Mouse (Mus musculus): ENCODE data around the gene Glis1. TPM values are rescaled to one million over a fixed set of nuclear protein-coding genes. Genes with fewer than 3 reads are reported as not detected.

The Glis1 gene
- polyA plus RNA-seq, 1 experiment from 2014 or later: 5.5 TPM

DNA sequence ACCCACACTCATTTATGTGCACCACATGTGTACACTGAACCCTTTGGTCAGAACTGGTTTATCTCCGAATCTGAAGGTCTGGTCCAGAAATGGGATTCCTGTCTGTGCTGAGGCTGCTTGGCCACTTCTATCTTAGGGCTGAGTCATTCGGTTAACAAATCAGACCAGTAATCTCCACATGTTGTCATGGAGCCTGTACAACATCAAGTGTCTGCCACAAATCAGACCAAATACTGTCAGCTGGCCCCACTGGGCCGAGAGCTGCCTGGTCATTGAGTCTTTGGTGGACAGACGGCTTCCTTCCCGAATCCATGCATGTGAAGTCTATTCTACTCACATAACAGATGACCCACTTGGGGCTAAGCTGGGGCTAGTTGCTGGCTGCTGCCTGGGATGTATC lies 58.6 kb downstream of the Glis1 start:
- Histone ChIP-seq H3K27ac (no peak overlapping the region), H3K4me2 (ENCODE audit: low read length) (no peak overlapping the region), H3K4me3 (replicated peaks; ENCODE audit: low read depth, low read length) (no peak overlapping the region), H3K4me1 (replicated peaks; ENCODE audit: insufficient read depth, low read length) (no peaks in the 10 kb centered on the region), H3K36me3 (ENCODE audit: insufficient read depth, low read length) (no peaks in the 10 kb centered on the region), H3K9me3 (replicated peaks; ENCODE audit: low read length) (no peaks in the 10 kb centered on the region), H3K27me3 (ENCODE audit: insufficient read depth, low read length) (no peaks in the 10 kb centered on the region), H3K9ac (ENCODE audit: low read depth, low read length) (no peak overlapping the region)
- ATAC-seq (replicated peaks; ENCODE audit: low FRiP score, low read depth) (no peak), DNase-seq (ENCODE audit: low spot score) (no peak)
- 70% methylated on average over 5 of the region's 5 CpGs for WGBS
- no peak for TF ChIP-seq CTCF (IDR thresholded peaks at IDR 0.05; ENCODE audit: low read depth)

DNA sequence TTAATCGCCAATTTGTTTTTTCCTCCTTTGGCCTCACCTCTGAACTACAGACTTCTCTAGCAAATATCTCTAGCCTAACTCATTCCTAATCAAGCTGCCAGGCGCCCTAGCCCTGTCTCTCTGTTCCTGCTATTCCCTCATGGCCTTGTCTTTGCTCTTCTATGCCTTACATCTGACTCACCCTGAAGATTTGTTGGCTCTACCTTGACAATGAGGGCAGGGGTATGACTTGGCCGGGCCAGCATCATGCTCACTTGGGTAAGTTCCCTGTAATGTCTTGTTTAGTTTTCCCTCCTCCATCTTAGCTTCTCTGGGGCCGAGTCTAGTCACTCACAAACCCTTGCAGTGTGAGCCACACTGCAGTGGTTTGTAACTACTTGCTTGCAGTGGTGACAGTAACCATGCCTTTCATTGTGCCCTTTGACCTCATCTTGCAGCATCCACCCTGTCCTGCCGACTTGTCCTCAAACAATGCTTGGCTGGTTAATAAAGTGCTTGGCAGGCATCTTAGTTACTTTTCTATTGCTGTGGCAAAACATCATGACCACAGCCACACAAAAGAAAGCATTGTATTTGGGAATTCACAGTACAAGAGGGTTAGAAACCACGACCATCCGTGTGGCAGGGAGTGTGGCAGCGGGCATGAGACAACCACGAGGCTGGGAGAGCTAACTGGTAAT lies 61.5 kb downstream of the Glis1 start:
- DNase-seq (ENCODE audit: low spot score): no peak
- H3K4me3 ChIP-seq (replicated peaks; ENCODE audit: low read depth, low read length): no peak overlapping the region
- WGBS: 82% methylated on average over 9 of the region's 9 CpGs
- H3K9ac ChIP-seq (ENCODE audit: low read depth, low read length): no peak overlapping the region
- no peaks in the 10 kb centered on the region for H3K4me1 ChIP-seq (replicated peaks; ENCODE audit: insufficient read depth, low read length)
- ATAC-seq (replicated peaks; ENCODE audit: low FRiP score, low read depth): no peak
- no peaks in the 10 kb centered on the region for H3K36me3 ChIP-seq (ENCODE audit: insufficient read depth, low read length)
- no peak for TF ChIP-seq CTCF (IDR thresholded peaks at IDR 0.05; ENCODE audit: low read depth)
- H3K27ac ChIP-seq: no peak overlapping the region
- no peaks in the 10 kb centered on the region for H3K27me3 ChIP-seq (ENCODE audit: insufficient read depth, low read length)
- no peak overlapping the region for H3K4me2 ChIP-seq (ENCODE audit: low read length)
- H3K9me3 ChIP-seq (replicated peaks; ENCODE audit: low read length): no peaks in the 10 kb centered on the region

DNA sequence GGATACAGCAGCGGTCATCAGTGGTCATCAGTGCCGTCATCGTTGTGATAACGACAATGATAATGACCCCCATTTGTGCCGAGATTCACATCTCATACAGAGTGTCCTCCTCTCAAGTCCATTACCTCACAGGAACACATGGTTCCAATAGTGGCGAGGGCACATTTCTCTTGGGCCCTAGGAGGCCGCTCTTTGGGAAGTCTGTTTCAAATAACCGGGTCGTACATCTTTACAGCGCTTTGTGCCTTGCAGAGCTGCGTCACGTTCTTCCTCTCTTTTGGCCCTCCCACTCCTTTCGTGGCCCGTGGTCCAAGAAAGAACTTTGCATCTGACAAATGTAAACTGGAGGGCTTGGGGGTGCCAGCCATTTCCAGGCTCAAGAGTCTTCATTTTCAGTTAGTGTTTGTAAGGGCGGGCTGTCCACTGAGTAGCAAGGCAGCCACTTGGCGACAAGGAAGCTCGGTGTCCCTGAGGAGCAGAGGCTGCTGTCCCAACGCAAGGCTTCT lies 63.1 kb downstream of the Glis1 start:
- no peak for DNase-seq (ENCODE audit: low spot score)

DNA sequence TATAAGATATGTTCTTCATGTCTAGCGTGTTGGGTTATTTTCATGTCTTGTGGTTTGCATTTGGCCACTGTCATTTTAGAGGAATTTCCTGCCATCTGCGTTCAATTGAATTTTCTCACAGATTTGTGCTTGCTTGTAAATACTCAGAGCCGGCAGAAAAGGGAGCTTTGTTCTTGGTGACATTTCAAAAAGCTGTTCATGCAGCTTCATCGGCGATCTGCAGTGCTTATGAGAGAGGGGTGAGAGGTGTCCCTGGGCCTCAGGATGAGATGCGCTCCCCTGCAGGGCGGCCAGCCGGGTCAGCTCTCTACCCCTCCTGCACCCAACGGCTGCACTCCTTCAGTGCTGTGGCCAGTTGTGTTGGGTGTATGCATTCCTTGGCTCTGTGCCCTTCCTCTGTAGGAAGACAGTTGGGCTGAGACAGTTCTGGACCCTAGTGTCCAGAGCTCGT lies 68.2 kb downstream of the Glis1 start:
- Histone ChIP-seq H3K36me3 (ENCODE audit: insufficient read depth, low read length) (no peaks in the 10 kb centered on the region), H3K4me1 (replicated peaks; ENCODE audit: insufficient read depth, low read length) (no peaks in the 10 kb centered on the region; the same call in 1 of the 2 replicates), H3K27ac (peak overlapping the region; percentile 1; the same call in 1 of the 2 replicates), H3K4me2 (ENCODE audit: low read length) (no peak overlapping the region), H3K9me3 (replicated peaks; ENCODE audit: low read length) (no peaks in the 10 kb centered on the region), H3K9ac (ENCODE audit: low read depth, low read length) (no peak overlapping the region), H3K27me3 (ENCODE audit: insufficient read depth, low read length) (no peaks in the 10 kb centered on the region), H3K4me3 (replicated peaks; ENCODE audit: low read depth, low read length) (no peak overlapping the region)
- ATAC-seq (replicated peaks; ENCODE audit: low FRiP score, low read depth): no peak; the same call in 1 of the 2 replicates
- TF ChIP-seq CTCF (IDR thresholded peaks at IDR 0.05; ENCODE audit: low read depth): no peak; the same call in 1 of the 2 replicates
- WGBS: 53% methylated on average over 10 of the region's 10 CpGs
- DNase-seq (ENCODE audit: low spot score): peak; percentile 71

More for the DNA sequence above, 63.1 kb downstream of the Glis1 start:
- Histone ChIP-seq H3K4me2 (ENCODE audit: low read length) (no peak overlapping the region), H3K27me3 (ENCODE audit: insufficient read depth, low read length) (no peaks in the 10 kb centered on the region), H3K36me3 (ENCODE audit: insufficient read depth, low read length) (no peaks in the 10 kb centered on the region), H3K4me1 (replicated peaks; ENCODE audit: insufficient read depth, low read length) (no peaks in the 10 kb centered on the region), H3K4me3 (replicated peaks; ENCODE audit: low read depth, low read length) (no peak overlapping the region), H3K27ac (no peak overlapping the region), H3K9me3 (replicated peaks; ENCODE audit: low read length) (no peaks in the 10 kb centered on the region), H3K9ac (ENCODE audit: low read depth, low read length) (no peak overlapping the region)
- TF ChIP-seq CTCF (IDR thresholded peaks at IDR 0.05; ENCODE audit: low read depth): no peak
- WGBS: 79% methylated on average over 18 of the region's 18 CpGs
- ATAC-seq (replicated peaks; ENCODE audit: low FRiP score, low read depth): no peak

DNA sequence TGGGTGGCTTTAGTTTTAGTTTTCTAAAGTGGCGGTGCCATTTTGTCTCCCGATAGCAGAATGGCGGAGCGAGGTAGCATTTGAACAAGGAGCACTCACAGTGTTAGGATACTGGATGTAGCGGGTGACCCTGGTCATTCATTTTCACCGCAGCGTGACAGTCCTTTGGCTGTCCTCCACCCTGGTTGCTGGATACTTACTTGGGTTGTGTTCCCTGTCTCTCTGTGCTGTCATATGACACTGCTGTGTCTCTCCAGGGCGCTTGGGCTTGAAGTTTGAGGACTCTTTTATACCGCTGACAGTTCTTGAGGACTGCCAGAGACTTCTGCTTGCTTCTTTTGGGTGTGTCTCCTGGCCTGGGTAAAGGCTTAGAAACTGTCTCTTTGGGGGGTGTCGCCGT lies 80.6 kb downstream of the Glis1 start:
- Histone ChIP-seq H3K4me1 (replicated peaks; ENCODE audit: insufficient read depth, low read length) (no peaks in the 10 kb centered on the region), H3K27me3 (ENCODE audit: insufficient read depth, low read length) (no peaks in the 10 kb centered on the region), H3K9me3 (replicated peaks; ENCODE audit: low read length) (no peaks in the 10 kb centered on the region), H3K9ac (ENCODE audit: low read depth, low read length) (no peak overlapping the region), H3K4me3 (replicated peaks; ENCODE audit: low read depth, low read length) (no peak overlapping the region), H3K36me3 (ENCODE audit: insufficient read depth, low read length) (no peaks in the 10 kb centered on the region), H3K27ac (no peak overlapping the region), H3K4me2 (ENCODE audit: low read length) (no peak overlapping the region)
- no peak for TF ChIP-seq CTCF (IDR thresholded peaks at IDR 0.05; ENCODE audit: low read depth)
- ATAC-seq (replicated peaks; ENCODE audit: low FRiP score, low read depth) (no peak), DNase-seq (ENCODE audit: low spot score) (no peak)
- WGBS: 90% methylated on average over 11 of the region's 11 CpGs

DNA sequence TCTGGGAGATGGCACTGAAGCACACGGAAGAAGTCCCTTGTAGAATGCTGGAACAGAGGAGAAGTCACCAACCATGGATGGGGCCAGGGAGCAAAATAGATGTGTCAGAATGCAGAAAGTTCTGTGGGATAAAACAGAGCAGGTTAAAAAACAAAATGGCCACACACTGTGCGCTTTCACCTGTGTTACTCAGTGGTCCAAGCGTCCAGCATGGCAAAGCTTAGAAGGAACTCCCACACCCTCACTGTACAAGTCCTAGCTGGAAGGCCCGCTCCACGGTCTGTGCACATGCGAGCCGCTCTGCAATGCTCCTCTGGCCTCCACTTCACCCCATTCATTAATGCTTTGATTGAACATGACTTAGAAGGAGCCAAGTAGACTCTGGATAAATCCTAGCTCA lies 81.2 kb downstream of the Glis1 start:
- no peaks in the 10 kb centered on the region for H3K36me3 ChIP-seq (ENCODE audit: insufficient read depth, low read length)
- H3K9ac ChIP-seq (ENCODE audit: low read depth, low read length): no peak overlapping the region
- H3K4me1 ChIP-seq (replicated peaks; ENCODE audit: insufficient read depth, low read length): no peaks in the 10 kb centered on the region
- H3K27ac ChIP-seq: no peak overlapping the region
- no peak for DNase-seq (ENCODE audit: low spot score)
- 84% methylated on average over 7 of the region's 7 CpGs for WGBS
- no peak for TF ChIP-seq CTCF (IDR thresholded peaks at IDR 0.05; ENCODE audit: low read depth)
- no peak overlapping the region for H3K4me2 ChIP-seq (ENCODE audit: low read length)
- ATAC-seq (replicated peaks; ENCODE audit: low FRiP score, low read depth): no peak
- H3K27me3 ChIP-seq (ENCODE audit: insufficient read depth, low read length): no peaks in the 10 kb centered on the region
- H3K4me3 ChIP-seq (replicated peaks; ENCODE audit: low read depth, low read length): no peak overlapping the region
- no peaks in the 10 kb centered on the region for H3K9me3 ChIP-seq (replicated peaks; ENCODE audit: low read length)
